ENCODE assay signal across 7 mouse cellular contexts in the genomic region with DNA sequence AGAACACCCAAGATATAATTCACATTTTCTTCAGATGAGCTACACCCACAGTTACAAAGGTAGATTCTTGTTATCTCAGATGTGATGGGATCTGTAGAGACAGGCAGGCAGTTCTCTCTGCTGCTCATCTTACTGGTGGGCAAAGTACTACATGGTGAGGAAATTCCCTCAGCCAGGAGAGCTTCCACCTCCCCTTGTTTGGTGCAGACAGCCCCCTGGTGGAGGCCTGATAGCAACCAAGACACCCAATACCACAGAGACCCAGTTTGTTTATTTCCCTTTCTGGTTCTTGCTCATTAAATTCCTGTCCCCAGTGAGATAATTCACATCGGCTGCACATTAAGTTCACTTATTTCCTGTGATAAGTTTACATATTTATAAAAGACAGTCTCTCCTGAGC.
DNase-seq lines count a peak whose midpoint lies in the region; ATAC-seq and TF ChIP-seq lines count a peak whose summit lies in the region.

No protein-coding gene starts in this region.

- no peaks in the 10 kb centered on the region for H3K36me3 ChIP-seq in lung, embryonic 14.5 days (ENCODE audit: insufficient read depth)
- no peaks in the 10 kb centered on the region for H3K36me3 ChIP-seq in embryonic facial prominence, embryonic 14.5 days (ENCODE audit: control insufficient read depth, insufficient read depth, low read length)

- no peaks in the 10 kb centered on the region for H3K27me3 ChIP-seq in lung, embryonic 14.5 days (ENCODE audit: insufficient read depth, low read length)
- no peaks in the 10 kb centered on the region for H3K27me3 ChIP-seq in embryonic facial prominence, embryonic 14.5 days (replicated peaks; ENCODE audit: control insufficient read depth, insufficient read depth, low read length)

- WGBS in lung, embryonic 14.5 days, result 11% methylated on average over 1 of the region's 1 CpGs
- 26% methylated on average over 1 of the region's 1 CpGs for WGBS in embryonic facial prominence, embryonic 14.5 days

- H3K4me1 ChIP-seq in lung, embryonic 14.5 days (ENCODE audit: insufficient read depth), result no peaks in the 10 kb centered on the region
- H3K4me1 ChIP-seq in embryonic facial prominence, embryonic 14.5 days (ENCODE audit: control insufficient read depth, insufficient read depth, low read length), result no peaks in the 10 kb centered on the region

- DNase-seq in lung, embryonic 14.5 days, result peak; percentile 23
- no peak for DNase-seq in lung, postnatal 14 days
- DNase-seq in R1 (ENCODE audit: low read depth, low spot score), result peak; percentile 60
- DNase-seq in embryonic facial prominence, embryonic 14.5 days (ENCODE audit: low spot score), result peak; percentile 51
- peak; percentile 2 for DNase-seq in lung, postnatal 36 days
- DNase-seq in cerebellum, postnatal 25 days, result no peak
- DNase-seq in B cell, adult 2 months, result no peak

- no peak for ATAC-seq in lung, embryonic 14.5 days (ENCODE audit: insufficient read depth)
- peak; percentile 78; the same call in 1 of the 2 replicates for ATAC-seq in embryonic facial prominence, embryonic 14.5 days (ENCODE audit: low read depth)

- no peaks in the 10 kb centered on the region for H3K9me3 ChIP-seq in lung, embryonic 14.5 days (ENCODE audit: low read depth, low read length)
- no peaks in the 10 kb centered on the region for H3K9me3 ChIP-seq in embryonic facial prominence, embryonic 14.5 days (ENCODE audit: control insufficient read depth, low read length)

- H3K4me3 ChIP-seq in lung, embryonic 14.5 days (ENCODE audit: low read depth, low read length), result no peak overlapping the region
- H3K4me3 ChIP-seq in embryonic facial prominence, embryonic 14.5 days (ENCODE audit: low read depth, low read length), result no peak overlapping the region

- no peak overlapping the region for H3K27ac ChIP-seq in lung, embryonic 14.5 days (ENCODE audit: low read depth)
- H3K27ac ChIP-seq in embryonic facial prominence, embryonic 14.5 days (replicated peaks; ENCODE audit: low read depth, low read length), result no peak overlapping the region

- TF ChIP-seq CTCF in lung, embryonic 14.5 days (IDR thresholded peaks at IDR 0.05; ENCODE audit: low read depth), result peak; percentile 45

- no peak overlapping the region for H3K4me2 ChIP-seq in lung, embryonic 14.5 days
- no peak overlapping the region for H3K4me2 ChIP-seq in embryonic facial prominence, embryonic 14.5 days (ENCODE audit: low read depth, low read length)

- no peak overlapping the region for H3K9ac ChIP-seq in lung, embryonic 14.5 days
- no peak overlapping the region for H3K9ac ChIP-seq in embryonic facial prominence, embryonic 14.5 days (ENCODE audit: low read depth, low read length)

Comparison
In these comparisons a context has a peak if more than half of its experiments do, and no peak if none do; other contexts are left out.
1. DNase-seq: peak in lung, embryonic 14.5 days (single experiment), R1 (single experiment), embryonic facial prominence, embryonic 14.5 days (single experiment) and lung, postnatal 36 days (single experiment); none in lung, postnatal 14 days (single experiment), cerebellum, postnatal 25 days (0 of 2) and B cell, adult 2 months (0 of 2).